Mouse (Mus musculus) NIH3T3 (cell line): ENCODE results near the gene Maneal.

Experiments
- DNase-seq: peaks from one replicate; pipeline ENCODE4 v3.0.0-alpha.2; 2012; ENCODE audit warnings: low read depth

The Maneal gene

DNA sequence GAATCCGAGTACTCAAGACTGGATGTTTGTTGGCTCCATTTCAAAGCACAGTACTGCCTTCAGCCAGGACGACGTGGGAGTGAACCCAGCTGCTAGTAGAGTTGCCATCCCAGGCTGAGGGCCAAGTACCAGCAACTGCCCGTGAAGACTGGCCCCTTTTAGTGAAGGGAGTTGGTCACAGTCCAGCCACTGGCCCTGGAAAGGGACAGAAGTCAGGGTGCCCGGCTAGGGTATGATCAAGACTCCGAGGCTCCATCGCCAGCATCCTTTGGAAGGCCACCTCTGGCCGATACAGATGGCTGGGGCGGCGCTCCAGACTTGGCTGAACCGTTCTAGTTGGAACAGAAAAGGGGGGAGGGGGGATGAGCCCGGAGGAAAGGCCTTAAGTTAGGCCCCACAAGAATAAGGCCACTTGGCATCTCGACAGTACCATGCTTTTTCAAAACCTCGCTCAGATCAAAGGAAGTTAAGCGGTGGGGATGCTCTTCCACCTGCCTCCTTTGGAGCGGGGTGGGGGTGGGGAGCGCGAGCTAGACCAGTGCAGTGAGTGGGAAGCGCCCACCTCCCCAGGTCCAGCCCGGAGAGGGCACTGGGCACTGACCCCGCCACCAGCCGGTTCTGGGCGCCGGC is 12.2 kb downstream of the Maneal start:
- peak; percentile 76 for DNase-seq

- peak; percentile 91 for DNase-seq
Measured at GRCm38 (mm10) chr4:124847573-124847972, 14.4 kb downstream of the Maneal start.

DNA sequence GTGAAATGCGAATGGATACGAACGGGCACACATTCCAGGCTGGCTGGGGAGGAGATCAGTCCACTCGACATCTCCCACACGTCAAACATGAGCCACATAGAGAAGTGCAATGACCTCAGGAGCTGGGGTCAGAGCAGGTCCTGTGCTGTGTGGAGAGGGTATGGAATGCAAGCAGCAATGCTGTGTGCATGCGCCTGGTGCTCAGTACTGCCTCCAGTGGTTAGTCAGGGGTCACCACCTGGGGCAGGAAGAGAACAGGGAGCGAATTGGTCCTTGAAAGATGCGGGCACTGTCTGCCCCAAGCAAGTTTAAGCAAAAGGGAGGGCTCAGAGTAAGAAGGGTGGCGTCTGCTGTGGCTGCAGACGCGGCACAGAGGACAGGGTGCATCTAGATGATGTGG is 18.5 kb downstream of the Maneal start:
- peak; percentile 53 for DNase-seq

GRCm38 (mm10) chr4:124840998-124841397 is 21.0 kb downstream of the Maneal start:
- peak; percentile 38 for DNase-seq

- no peak for DNase-seq
Measured at GRCm38 (mm10) chr4:124838035-124838700, 23.8 kb downstream of the Maneal start.

DNA sequence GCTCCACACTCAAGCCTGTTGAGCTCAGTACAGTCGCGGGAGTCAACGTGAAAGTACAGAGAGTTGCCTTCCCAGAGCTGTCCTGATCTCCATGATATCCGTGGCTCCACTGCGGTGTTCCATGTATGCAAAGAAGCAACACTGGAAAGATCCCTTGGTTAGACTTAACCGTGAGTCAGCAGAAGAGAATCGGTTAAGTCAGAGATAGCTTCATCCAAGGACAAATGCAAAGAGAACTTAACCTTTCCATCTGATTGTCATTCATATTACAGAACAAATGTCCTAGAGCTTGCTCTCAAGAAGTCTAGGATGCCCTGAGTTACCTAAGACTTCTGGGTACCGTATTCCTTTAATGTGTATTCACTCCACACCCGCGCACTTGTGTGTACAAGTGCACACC is 29.2 kb downstream of the Maneal start:
- no peak for DNase-seq

GRCm38 (mm10) chr4:124829671-124830070 is 32.3 kb downstream of the Maneal start:
- peak; percentile 65 for DNase-seq

GRCm38 (mm10) chr4:124825371-124825965 is 36.5 kb downstream of the Maneal start:
- no peak for DNase-seq

DNA sequence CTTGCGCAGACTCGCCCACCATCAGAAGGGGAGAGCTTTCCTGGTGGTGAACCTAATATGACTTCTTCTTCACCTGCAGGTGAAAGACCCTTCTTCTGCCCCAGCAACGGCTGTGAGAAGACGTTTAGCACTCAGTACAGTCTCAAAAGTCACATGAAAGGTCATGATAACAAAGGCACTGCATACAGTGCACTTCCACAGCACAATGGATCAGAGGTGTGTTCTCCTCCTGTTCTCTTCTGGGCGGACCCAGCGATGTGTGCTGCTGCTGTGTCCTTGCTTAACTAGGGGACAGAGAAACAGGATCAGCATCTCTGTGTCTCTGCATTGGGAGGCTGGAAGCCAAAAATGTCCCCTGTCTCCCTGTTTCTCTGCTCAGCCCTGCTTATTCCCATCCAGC is 37.0 kb downstream of the Maneal start:
- DNase-seq: no peak

DNA sequence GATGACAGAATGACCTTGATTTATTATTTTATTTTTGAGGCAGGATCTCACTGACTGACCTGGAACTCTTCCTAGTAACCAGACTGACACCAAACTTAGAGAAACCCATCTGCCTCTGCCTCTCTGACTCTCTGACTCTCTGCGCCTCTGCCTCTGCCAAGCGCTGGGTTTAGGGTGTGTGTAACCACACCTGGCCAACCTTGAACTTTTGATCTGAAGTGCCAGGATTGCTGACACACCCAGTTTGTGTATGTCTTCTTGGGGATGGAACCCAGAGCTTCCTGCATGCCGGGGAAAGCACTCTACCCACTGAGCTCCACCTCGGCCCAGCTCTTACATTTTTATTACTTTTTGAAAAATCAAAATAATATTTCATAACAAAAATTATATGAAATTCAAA is 43.1 kb downstream of the Maneal start:
- DNase-seq: no peak

DNA sequence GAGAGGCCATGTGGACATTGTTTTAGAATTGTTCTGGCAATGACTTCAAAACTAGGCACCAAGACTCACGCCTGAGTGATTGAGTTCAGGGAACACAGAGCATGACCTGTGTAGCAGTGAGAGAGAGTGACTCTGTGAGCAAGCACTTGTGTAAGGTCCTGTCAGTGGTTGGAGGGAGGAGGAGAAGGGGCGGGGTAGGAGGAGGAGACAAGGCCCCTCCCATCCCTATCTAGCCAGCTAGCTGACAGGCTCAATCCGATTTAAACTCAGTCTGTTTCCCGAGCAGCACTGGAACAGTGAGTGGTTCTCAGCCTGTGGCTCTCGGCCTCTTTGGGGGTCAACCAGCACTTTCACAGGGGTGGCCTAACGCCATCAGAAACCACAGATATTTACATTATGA is 44.2 kb downstream of the Maneal start:
- DNase-seq: peak; percentile 90

DNA sequence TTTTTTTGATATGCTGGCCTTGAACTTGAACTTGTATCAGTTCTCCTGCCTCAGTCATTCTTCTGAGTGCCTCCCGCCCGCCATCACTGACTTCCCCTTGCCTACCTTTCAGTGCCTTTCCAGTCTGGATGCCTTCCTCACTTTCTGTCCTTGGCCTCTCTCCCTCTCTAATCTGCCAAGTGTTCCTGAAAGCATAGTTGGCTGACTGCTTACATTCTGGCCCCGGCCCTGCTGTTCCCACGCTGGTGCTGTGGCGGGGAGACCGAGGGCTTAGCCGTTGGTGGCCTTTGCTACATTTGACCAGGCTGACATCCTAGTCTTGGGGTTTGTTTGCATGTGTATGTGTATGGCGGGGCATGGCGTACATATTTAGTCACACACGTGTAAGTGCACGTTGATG is 46.1 kb downstream of the Maneal start:
- DNase-seq: no peak

- DNase-seq: no peak
Measured at GRCm38 (mm10) chr4:124811347-124811975, 50.5 kb downstream of the Maneal start.

GRCm38 (mm10) chr4:124810056-124810455 is 51.9 kb downstream of the Maneal start:
- DNase-seq: no peak

GRCm38 (mm10) chr4:124809136-124809883 is 52.7 kb downstream of the Maneal start:
- DNase-seq: no peak

DNA sequence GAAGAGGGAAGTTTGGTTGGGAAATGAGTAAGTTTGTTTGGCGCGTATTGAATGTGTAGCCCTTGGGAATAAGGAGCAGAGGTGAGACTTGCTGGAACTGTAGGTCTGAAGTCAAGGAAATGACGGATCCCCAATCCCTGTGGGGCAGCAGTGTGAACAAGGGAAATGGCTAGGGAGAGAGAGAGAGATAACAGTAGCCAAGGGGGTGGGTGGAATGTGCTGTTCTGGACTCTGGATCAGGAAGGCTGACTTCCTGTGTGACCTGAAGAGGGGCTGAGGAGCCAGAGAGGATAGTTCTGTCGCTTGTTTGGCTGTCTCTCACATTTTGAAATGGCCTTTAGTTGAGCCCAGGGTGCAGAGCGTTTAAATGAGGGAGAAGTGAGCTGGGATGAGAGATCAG is 53.5 kb downstream of the Maneal start:
- DNase-seq: no peak
